Mouse (Mus musculus): ENCODE data around the gene 1810010D01Rik. TPM values are rescaled to one million over a fixed set of nuclear protein-coding genes. Genes with fewer than 3 reads are reported as not detected.

1810010D01Rik gene
- polyA plus RNA-seq, 1 experiment from 2014 or later = 0.94 TPM

DNA sequence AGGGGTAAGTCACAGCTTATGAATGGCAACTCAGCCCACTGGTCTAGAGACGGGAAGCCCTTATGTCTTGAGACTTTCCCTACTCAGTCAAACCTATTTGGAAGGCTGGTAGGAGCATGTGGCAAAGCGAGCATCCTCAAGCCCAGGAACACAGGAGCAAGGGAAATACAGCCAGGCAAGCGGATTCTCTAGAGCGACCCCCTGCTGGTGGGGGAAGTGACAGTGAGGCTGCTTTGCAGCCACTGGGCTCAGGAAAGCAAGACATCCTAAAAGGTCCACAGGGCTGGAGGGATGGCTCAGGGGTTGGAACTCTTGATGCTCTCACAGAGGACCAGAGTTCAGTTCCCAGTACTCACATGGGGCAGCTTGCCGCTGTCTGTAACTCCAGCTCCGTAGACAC is 11.6 kb downstream of the 1810010D01Rik start:
- DNase-seq (ENCODE audit: low spot score) (no peak), ATAC-seq (no peak)
- Histone ChIP-seq H3K4me1 (ENCODE audit: insufficient read depth, low read depth, low read length) (peaks cover 11% of the 10 kb centered on the region), H3K36me3 (ENCODE audit: insufficient read depth, low read length) (no peaks in the 10 kb centered on the region), H3K27ac (ENCODE audit: low read length) (no peak overlapping the region), H3K4me3 (ENCODE audit: low read depth, low read length) (no peak overlapping the region), H3K9ac (replicated peaks; ENCODE audit: low read depth) (no peak overlapping the region), H3K27me3 (replicated peaks; ENCODE audit: insufficient read depth, low read length) (no peaks in the 10 kb centered on the region), H3K9me3 (ENCODE audit: low read length) (no peaks in the 10 kb centered on the region), H3K4me2 (replicated peaks; ENCODE audit: low read depth, low read length) (no peak overlapping the region)
- TF ChIP-seq CTCF (IDR thresholded peaks at IDR 0.05) (no peak), EP300 (IDR thresholded peaks at IDR 0.05) (no peak)
- WGBS = 90% methylated on average over 6 of the region's 6 CpGs

- no peak overlapping the region for H3K4me3 ChIP-seq (ENCODE audit: low read depth, low read length)
- no peak overlapping the region for H3K27ac ChIP-seq (ENCODE audit: low read length)
- H3K9ac ChIP-seq (replicated peaks; ENCODE audit: low read depth) = no peak overlapping the region
- no peaks in the 10 kb centered on the region for H3K9me3 ChIP-seq (ENCODE audit: low read length)
- no peaks in the 10 kb centered on the region for H3K36me3 ChIP-seq (ENCODE audit: insufficient read depth, low read length)
- H3K4me2 ChIP-seq (replicated peaks; ENCODE audit: low read depth, low read length) = no peak overlapping the region
- H3K27me3 ChIP-seq (replicated peaks; ENCODE audit: insufficient read depth, low read length) = no peaks in the 10 kb centered on the region
- H3K4me1 ChIP-seq (ENCODE audit: insufficient read depth, low read depth, low read length) = peaks cover 11% of the 10 kb centered on the region
- 40% methylated on average over 5 of the region's 5 CpGs for WGBS
- ATAC-seq (no peak), DNase-seq (ENCODE audit: low spot score) (peak; percentile 16)
- TF ChIP-seq CTCF (IDR thresholded peaks at IDR 0.05) (no peak), EP300 (IDR thresholded peaks at IDR 0.05) (no peak)
These were observed 12.6 kb downstream of the 1810010D01Rik start for GRCm38 (mm10) chr7:145195186-145195927.

DNA sequence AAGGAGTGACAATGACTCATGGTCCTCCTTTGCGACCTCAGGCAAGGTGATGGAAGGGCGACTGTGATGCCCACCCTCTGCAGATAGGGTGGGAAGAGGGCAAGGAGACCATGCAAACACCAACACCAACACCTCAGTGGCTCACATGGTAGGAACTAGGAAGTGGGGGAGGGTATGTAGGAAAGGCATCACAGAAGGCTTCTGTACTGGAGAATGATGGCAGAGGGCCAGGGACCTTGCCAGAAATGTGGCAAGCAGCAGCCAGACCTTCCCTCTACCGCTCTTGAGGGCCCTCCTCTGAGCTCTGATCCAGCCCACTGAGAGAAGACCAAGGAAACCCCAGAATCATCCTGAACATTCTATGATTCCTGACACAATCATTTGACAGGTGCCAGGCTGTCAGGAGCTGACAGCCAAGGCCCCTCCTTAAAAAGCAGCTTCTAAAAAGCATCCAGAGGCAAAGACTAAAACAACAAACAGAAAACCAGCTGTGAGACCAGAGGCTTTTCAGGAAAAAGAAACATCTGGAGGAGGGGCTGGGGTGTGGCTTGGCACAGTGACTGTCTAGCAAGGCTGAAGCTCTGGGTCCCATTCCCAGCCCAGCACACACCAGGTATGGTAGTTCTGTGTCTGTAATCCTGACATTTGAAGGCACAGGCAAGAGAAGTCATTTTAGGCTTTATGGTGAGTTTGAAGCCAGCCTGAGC is 13.3 kb downstream of the 1810010D01Rik start:
- H3K4me3 ChIP-seq (ENCODE audit: low read depth, low read length) = no peak overlapping the region
- H3K4me1 ChIP-seq (ENCODE audit: insufficient read depth, low read depth, low read length) = peaks cover 11% of the 10 kb centered on the region
- no peak overlapping the region for H3K4me2 ChIP-seq (replicated peaks; ENCODE audit: low read depth, low read length)
- H3K36me3 ChIP-seq (ENCODE audit: insufficient read depth, low read length) = no peaks in the 10 kb centered on the region
- WGBS = 45% methylated on average over 3 of the region's 3 CpGs
- ATAC-seq (peak; percentile 34), DNase-seq (ENCODE audit: low spot score) (peak; percentile 83)
- TF ChIP-seq CTCF (IDR thresholded peaks at IDR 0.05) (no peak), EP300 (IDR thresholded peaks at IDR 0.05) (no peak)
- H3K9me3 ChIP-seq (ENCODE audit: low read length) = no peaks in the 10 kb centered on the region
- H3K9ac ChIP-seq (replicated peaks; ENCODE audit: low read depth) = no peak overlapping the region
- H3K27me3 ChIP-seq (replicated peaks; ENCODE audit: insufficient read depth, low read length) = no peaks in the 10 kb centered on the region
- no peak overlapping the region for H3K27ac ChIP-seq (ENCODE audit: low read length)

GRCm38 (mm10) chr7:145192836-145193235 is 15.1 kb downstream of the 1810010D01Rik start:
- Histone ChIP-seq H3K36me3 (ENCODE audit: insufficient read depth, low read length) (no peaks in the 10 kb centered on the region), H3K4me1 (ENCODE audit: insufficient read depth, low read depth, low read length) (peaks cover 11% of the 10 kb centered on the region), H3K9me3 (ENCODE audit: low read length) (no peaks in the 10 kb centered on the region), H3K9ac (replicated peaks; ENCODE audit: low read depth) (no peak overlapping the region), H3K4me2 (replicated peaks; ENCODE audit: low read depth, low read length) (no peak overlapping the region), H3K27me3 (replicated peaks; ENCODE audit: insufficient read depth, low read length) (no peaks in the 10 kb centered on the region), H3K4me3 (ENCODE audit: low read depth, low read length) (no peak overlapping the region), H3K27ac (ENCODE audit: low read length) (no peak overlapping the region)
- 68% methylated on average over 6 of the region's 6 CpGs for WGBS
- DNase-seq (ENCODE audit: low spot score) = no peak
- no peak for ATAC-seq
- no peak for TF ChIP-seq EP300 (IDR thresholded peaks at IDR 0.05)
- TF ChIP-seq CTCF (IDR thresholded peaks at IDR 0.05) = no peak

GRCm38 (mm10) chr7:145190520-145190919 is 17.4 kb downstream of the 1810010D01Rik start:
- Histone ChIP-seq H3K36me3 (ENCODE audit: insufficient read depth, low read length) (no peaks in the 10 kb centered on the region), H3K4me2 (replicated peaks; ENCODE audit: low read depth, low read length) (no peak overlapping the region), H3K9ac (replicated peaks; ENCODE audit: low read depth) (no peak overlapping the region), H3K27me3 (replicated peaks; ENCODE audit: insufficient read depth, low read length) (no peaks in the 10 kb centered on the region), H3K9me3 (ENCODE audit: low read length) (no peaks in the 10 kb centered on the region), H3K4me3 (ENCODE audit: low read depth, low read length) (no peak overlapping the region), H3K27ac (ENCODE audit: low read length) (no peak overlapping the region), H3K4me1 (ENCODE audit: insufficient read depth, low read depth, low read length) (peaks cover 11% of the 10 kb centered on the region)
- no peak for ATAC-seq
- TF ChIP-seq CTCF (IDR thresholded peaks at IDR 0.05) = no peak
- no peak for TF ChIP-seq EP300 (IDR thresholded peaks at IDR 0.05)
- DNase-seq (ENCODE audit: low spot score) = no peak

DNA sequence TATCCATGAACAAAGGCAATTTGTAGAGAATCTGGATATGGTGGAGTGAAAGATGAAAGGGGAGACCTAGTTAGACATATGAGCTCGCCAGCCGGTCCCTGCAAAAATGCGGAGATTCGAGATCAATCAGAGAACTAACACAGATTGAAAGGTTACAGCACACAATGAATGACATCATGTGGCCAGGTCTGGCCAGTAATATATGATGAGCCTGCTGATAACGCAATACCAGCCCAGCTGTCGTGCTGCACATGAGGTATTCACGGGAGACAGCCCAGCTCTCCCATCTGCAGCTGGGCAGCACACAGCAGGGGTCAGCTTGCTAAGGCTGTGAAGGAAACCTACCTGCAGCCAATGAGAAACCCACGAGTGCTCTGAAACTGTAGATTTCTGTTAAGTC is 18.6 kb downstream of the 1810010D01Rik start:
- Histone ChIP-seq H3K9ac (replicated peaks; ENCODE audit: low read depth) (no peak overlapping the region), H3K4me3 (ENCODE audit: low read depth, low read length) (no peak overlapping the region), H3K9me3 (ENCODE audit: low read length) (no peaks in the 10 kb centered on the region), H3K36me3 (ENCODE audit: insufficient read depth, low read length) (no peaks in the 10 kb centered on the region), H3K27me3 (replicated peaks; ENCODE audit: insufficient read depth, low read length) (no peaks in the 10 kb centered on the region), H3K27ac (ENCODE audit: low read length) (no peak overlapping the region), H3K4me2 (replicated peaks; ENCODE audit: low read depth, low read length) (no peak overlapping the region), H3K4me1 (ENCODE audit: insufficient read depth, low read depth, low read length) (peaks cover 2% of the 10 kb centered on the region; the same call in 1 of the 2 replicates)
- no peak for DNase-seq (ENCODE audit: low spot score)
- WGBS = 54% methylated on average over 8 of the region's 8 CpGs
- no peak for TF ChIP-seq CTCF (IDR thresholded peaks at IDR 0.05)
- TF ChIP-seq EP300 (IDR thresholded peaks at IDR 0.05) = no peak
- no peak for ATAC-seq
